Mouse (Mus musculus): ENCODE data around the gene Cacna2d3. TPM values are rescaled to one million over a fixed set of nuclear protein-coding genes. Genes with fewer than 3 reads are reported as not detected.

The Cacna2d3 gene
- total and polyA plus RNA-seq, 2 experiments from 2014 or later = 0.19 TPM; not detected in 1

DNA sequence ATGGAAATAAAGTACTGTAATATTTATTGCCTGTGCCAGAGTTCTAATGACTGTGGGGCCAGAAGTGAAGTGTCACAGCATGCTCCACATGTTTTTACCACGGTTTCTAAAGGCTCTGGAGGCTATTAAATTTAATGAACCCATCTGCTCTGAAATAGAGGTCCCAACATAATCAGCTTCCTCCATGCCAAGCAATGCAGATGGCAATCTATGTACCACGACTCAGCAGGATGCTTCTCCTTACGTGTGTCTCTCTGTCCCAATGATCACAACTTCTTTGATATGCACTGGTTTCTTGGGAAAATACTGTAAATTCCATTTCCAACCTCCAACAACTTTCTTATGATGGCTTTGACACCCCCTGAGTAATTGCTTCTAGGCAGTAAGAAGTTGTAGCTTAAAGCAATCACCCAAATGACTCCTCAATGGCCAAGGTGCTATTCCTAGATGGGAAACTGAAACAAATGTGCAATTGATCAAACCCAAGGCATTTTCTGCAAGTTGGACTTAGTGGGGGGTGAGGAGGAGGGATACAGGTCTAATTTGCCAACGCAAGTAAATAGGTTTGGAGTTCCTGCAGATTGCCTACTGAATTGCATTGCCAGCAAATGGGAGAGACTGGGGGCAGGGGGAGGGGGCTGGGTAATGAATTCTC is 557.5 kb downstream of the Cacna2d3 start:
- H3K27ac ChIP-seq (ENCODE audit: low read depth) = no peak overlapping the region
- 63% methylated on average over 4 of the region's 4 CpGs for WGBS

GRCm38 (mm10) chr14:29159803-29160202 is 561.9 kb downstream of the Cacna2d3 start:
- Histone ChIP-seq H3K9me3 (replicated peaks; ENCODE audit: control insufficient read depth, low read length) (peaks cover 7% of the 10 kb centered on the region; the same call in 1 of the 2 replicates), H3K4me2 (ENCODE audit: low read depth, low read length) (no peak overlapping the region), H3K36me3 (replicated peaks; ENCODE audit: control insufficient read depth, insufficient read depth, low read length) (no peaks in the 10 kb centered on the region), H3K4me3 (ENCODE audit: low read depth, low read length) (no peak overlapping the region), H3K4me1 (ENCODE audit: control insufficient read depth, insufficient read depth) (no peaks in the 10 kb centered on the region), H3K27me3 (ENCODE audit: control insufficient read depth, insufficient read depth, low read length) (no peaks in the 10 kb centered on the region), H3K9ac (replicated peaks; ENCODE audit: low read depth, low read length) (no peak overlapping the region), H3K27ac (ENCODE audit: low read depth) (no peak overlapping the region)
- DNase-seq (ENCODE audit: low spot score) (no peak), ATAC-seq (ENCODE audit: insufficient read depth, low read depth) (no peak)
- WGBS = 75% methylated on average over 3 of the region's 3 CpGs
- TF ChIP-seq EP300 (IDR thresholded peaks at IDR 0.05; ENCODE audit: low read depth) = no peak
- no peak for TF ChIP-seq CTCF (IDR thresholded peaks at IDR 0.05; ENCODE audit: low read depth)

More for the DNA sequence above, 557.5 kb downstream of the Cacna2d3 start:
- H3K4me2 ChIP-seq (ENCODE audit: low read depth, low read length) = no peak overlapping the region
- no peaks in the 10 kb centered on the region for H3K27me3 ChIP-seq (ENCODE audit: control insufficient read depth, insufficient read depth, low read length)
- TF ChIP-seq EP300 (IDR thresholded peaks at IDR 0.05; ENCODE audit: low read depth) (no peak), CTCF (IDR thresholded peaks at IDR 0.05; ENCODE audit: low read depth) (no peak)
- peaks cover 1% of the 10 kb centered on the region; the same call in 1 of the 2 replicates for H3K9me3 ChIP-seq (replicated peaks; ENCODE audit: control insufficient read depth, low read length)
- ATAC-seq (ENCODE audit: insufficient read depth, low read depth) = no peak
- H3K9ac ChIP-seq (replicated peaks; ENCODE audit: low read depth, low read length) = no peak overlapping the region
- H3K4me1 ChIP-seq (ENCODE audit: control insufficient read depth, insufficient read depth) = no peaks in the 10 kb centered on the region
- DNase-seq (ENCODE audit: low spot score) = no peak
- H3K4me3 ChIP-seq (ENCODE audit: low read depth, low read length) = no peak overlapping the region
- H3K36me3 ChIP-seq (replicated peaks; ENCODE audit: control insufficient read depth, insufficient read depth, low read length) = no peaks in the 10 kb centered on the region

DNA sequence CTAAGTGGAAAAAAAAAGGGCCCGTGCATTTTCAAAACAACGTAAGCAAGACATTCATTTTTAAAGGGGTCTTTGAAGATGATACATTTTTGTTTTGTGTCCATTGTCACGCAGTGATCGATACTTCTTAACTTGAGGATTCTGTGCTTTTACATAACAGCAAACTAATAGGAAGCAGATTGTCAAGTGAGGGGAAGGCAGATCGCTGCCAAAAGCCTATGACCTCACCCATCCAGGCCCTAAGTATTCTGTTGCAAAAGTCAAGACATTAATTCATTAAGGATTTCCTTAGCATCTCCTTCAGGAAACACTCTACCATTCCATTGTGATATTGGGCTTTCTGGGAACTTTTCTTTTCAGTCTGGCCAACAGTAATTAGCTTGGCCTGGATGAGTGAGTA is 564.6 kb downstream of the Cacna2d3 start:
- Histone ChIP-seq H3K4me1 (ENCODE audit: control insufficient read depth, insufficient read depth) (no peaks in the 10 kb centered on the region), H3K36me3 (replicated peaks; ENCODE audit: control insufficient read depth, insufficient read depth, low read length) (no peaks in the 10 kb centered on the region), H3K27ac (ENCODE audit: low read depth) (no peak overlapping the region), H3K4me2 (ENCODE audit: low read depth, low read length) (no peak overlapping the region), H3K9me3 (replicated peaks; ENCODE audit: control insufficient read depth, low read length) (peaks cover 7% of the 10 kb centered on the region; the same call in 1 of the 2 replicates), H3K9ac (replicated peaks; ENCODE audit: low read depth, low read length) (no peak overlapping the region), H3K27me3 (ENCODE audit: control insufficient read depth, insufficient read depth, low read length) (no peaks in the 10 kb centered on the region), H3K4me3 (ENCODE audit: low read depth, low read length) (no peak overlapping the region)
- ATAC-seq (ENCODE audit: insufficient read depth, low read depth) (no peak), DNase-seq (ENCODE audit: low spot score) (no peak)
- no peak for TF ChIP-seq EP300 (IDR thresholded peaks at IDR 0.05; ENCODE audit: low read depth)
- TF ChIP-seq CTCF (IDR thresholded peaks at IDR 0.05; ENCODE audit: low read depth) = no peak
- WGBS = 73% methylated on average over 5 of the region's 5 CpGs

GRCm38 (mm10) chr14:29144184-29144583 is 577.5 kb downstream of the Cacna2d3 start:
- WGBS = 58% methylated on average over 2 of the region's 2 CpGs
- TF ChIP-seq CTCF (IDR thresholded peaks at IDR 0.05; ENCODE audit: low read depth) = no peak
- no peak for TF ChIP-seq EP300 (IDR thresholded peaks at IDR 0.05; ENCODE audit: low read depth)
- Histone ChIP-seq H3K27ac (ENCODE audit: low read depth) (no peak overlapping the region), H3K9me3 (replicated peaks; ENCODE audit: control insufficient read depth, low read length) (no peaks in the 10 kb centered on the region), H3K4me2 (ENCODE audit: low read depth, low read length) (no peak overlapping the region), H3K27me3 (ENCODE audit: control insufficient read depth, insufficient read depth, low read length) (no peaks in the 10 kb centered on the region), H3K4me1 (ENCODE audit: control insufficient read depth, insufficient read depth) (no peaks in the 10 kb centered on the region), H3K36me3 (replicated peaks; ENCODE audit: control insufficient read depth, insufficient read depth, low read length) (no peaks in the 10 kb centered on the region), H3K9ac (replicated peaks; ENCODE audit: low read depth, low read length) (no peak overlapping the region), H3K4me3 (ENCODE audit: low read depth, low read length) (no peak overlapping the region)
- ATAC-seq (ENCODE audit: insufficient read depth, low read depth) (no peak), DNase-seq (ENCODE audit: low spot score) (no peak)

- WGBS = 37% methylated on average over 7 of the region's 7 CpGs
- TF ChIP-seq CTCF (IDR thresholded peaks at IDR 0.05; ENCODE audit: low read depth) = no peak
- no peak for TF ChIP-seq EP300 (IDR thresholded peaks at IDR 0.05; ENCODE audit: low read depth)
Observed at GRCm38 (mm10) chr14:29137614-29138013, 584.0 kb downstream of the Cacna2d3 start.

More at GRCm38 (mm10) chr14:29137614-29138013, 584.0 kb downstream of the Cacna2d3 start:
- ATAC-seq (ENCODE audit: insufficient read depth, low read depth) = no peak
- Histone ChIP-seq H3K36me3 (replicated peaks; ENCODE audit: control insufficient read depth, insufficient read depth, low read length) (no peaks in the 10 kb centered on the region), H3K4me1 (ENCODE audit: control insufficient read depth, insufficient read depth) (no peaks in the 10 kb centered on the region), H3K27me3 (ENCODE audit: control insufficient read depth, insufficient read depth, low read length) (no peaks in the 10 kb centered on the region), H3K4me3 (ENCODE audit: low read depth, low read length) (no peak overlapping the region), H3K9me3 (replicated peaks; ENCODE audit: control insufficient read depth, low read length) (no peaks in the 10 kb centered on the region), H3K9ac (replicated peaks; ENCODE audit: low read depth, low read length) (no peak overlapping the region), H3K27ac (ENCODE audit: low read depth) (no peak overlapping the region), H3K4me2 (ENCODE audit: low read depth, low read length) (no peak overlapping the region)
- peak; percentile 19 for DNase-seq (ENCODE audit: low spot score)

All from heart, postnatal 0 days (tissue).